Mouse (Mus musculus) kidney, adult 2 months (tissue): ENCODE data around the gene Mas1.

Experiments
- CTCF ChIP-seq: fragments of 200-500 bp; conservative IDR thresholded peaks from 2 replicates; pipeline ENCODE4 v1.5.1; 2011; ENCODE audit warnings: low read depth, mild to moderate bottlenecking, control low read depth, low read length, moderate library complexity, mixed read lengths; ENCODE audit not compliant: insufficient read depth, insufficient read length
- POLR2A ChIP-seq: fragments of 200-500 bp; IDR thresholded peaks from one replicate; pipeline ENCODE4 v1.6.1; 2011; ENCODE audit warnings: low read depth, low read length, control low read depth

GRCm38 (mm10) chr17:12793660-12794406, 74.1 kb downstream of the Mas1 start:
- TF ChIP-seq CTCF, result no peak
- TF ChIP-seq POLR2A, result no peak
